Mouse (Mus musculus) lung, embryonic 16.5 days (tissue): ENCODE measurements at regions not wholly inside any gene's neighbourhood (a gene's known extent, or its start where the extent isn't known, plus 50 kb on each side); places are given as distances from the start of the nearest gene placed in this dataset.

Experiments used
- ATAC-seq: fragments of 200-750 bp; cut with Nextera tagmentation; 2 replicates; pipeline ENCODE4 v1.8.0; 2017; ENCODE audit warnings: low read depth, mild to moderate bottlenecking, moderate library complexity
- H3K27ac ChIP-seq: fragments of 300-500 bp; sonication (generic); 2 replicates; pipeline ENCODE4 v1.5.1; 2014; ENCODE audit warnings: mild to moderate bottlenecking, control low read depth, low read length
- H3K27me3 ChIP-seq: fragments of 300-500 bp; sonication (generic); 2 replicates; pipeline ENCODE4 v1.6.1; 2014; ENCODE audit warnings: low read depth, low read length, mixed read lengths; ENCODE audit not compliant: control insufficient read depth, insufficient read depth
- H3K36me3 ChIP-seq: fragments of 300-500 bp; sonication (generic); 2 replicates; pipeline ENCODE4 v1.6.1; 2014; ENCODE audit warnings: low read length; ENCODE audit not compliant: control insufficient read depth, insufficient read depth
- H3K4me1 ChIP-seq: fragments of 300-500 bp; sonication (generic); replicated peaks from 2 replicates; pipeline ENCODE4 v1.6.1; 2014; ENCODE audit warnings: low read length, mixed read lengths; ENCODE audit not compliant: control insufficient read depth, insufficient read depth
- H3K4me2 ChIP-seq: fragments of 300-500 bp; sonication (generic); 2 replicates; pipeline ENCODE4 v1.6.1; 2014; ENCODE audit warnings: low read depth, low read length, control low read depth
- H3K4me3 ChIP-seq: fragments of 300-500 bp; sonication (generic); 2 replicates; pipeline ENCODE4 v1.5.1; 2014; ENCODE audit warnings: mild to moderate bottlenecking, low read length, control low read depth
- H3K9ac ChIP-seq: fragments of 300-500 bp; sonication (generic); 2 replicates; pipeline ENCODE4 v1.6.1; 2014; ENCODE audit warnings: low read length, control low read depth
- H3K9me3 ChIP-seq: fragments of 300-500 bp; sonication (generic); 2 replicates; pipeline ENCODE4 v1.6.1; 2016; ENCODE audit warnings: low read length; ENCODE audit not compliant: control insufficient read depth
- WGBS: fragments of 180-500 bp; shearing (Covaris S2); extraction: QIAGEN DNeasy Blood & Tissue Kit; methylation state at CpG from one replicate; pipeline ENCODE4 v1.1.7; 2014; 5-methylcytosine and 5-hydroxymethylcytosine counted together

GRCm38 (mm10) chr1:40907813-40908212 is 102.4 kb downstream of the Tmem182 start:
- H3K4me1 ChIP-seq, result no peaks in the 10 kb centered on the region
- no peaks in the 10 kb centered on the region for H3K36me3 ChIP-seq
- H3K27me3 ChIP-seq, result no peaks in the 10 kb centered on the region
- H3K9ac ChIP-seq, result no peak overlapping the region
- ATAC-seq, result no peak
- H3K9me3 ChIP-seq, result no peaks in the 10 kb centered on the region
- no peak overlapping the region for H3K27ac ChIP-seq
- no peak overlapping the region for H3K4me3 ChIP-seq
- no peak overlapping the region for H3K4me2 ChIP-seq

DNA sequence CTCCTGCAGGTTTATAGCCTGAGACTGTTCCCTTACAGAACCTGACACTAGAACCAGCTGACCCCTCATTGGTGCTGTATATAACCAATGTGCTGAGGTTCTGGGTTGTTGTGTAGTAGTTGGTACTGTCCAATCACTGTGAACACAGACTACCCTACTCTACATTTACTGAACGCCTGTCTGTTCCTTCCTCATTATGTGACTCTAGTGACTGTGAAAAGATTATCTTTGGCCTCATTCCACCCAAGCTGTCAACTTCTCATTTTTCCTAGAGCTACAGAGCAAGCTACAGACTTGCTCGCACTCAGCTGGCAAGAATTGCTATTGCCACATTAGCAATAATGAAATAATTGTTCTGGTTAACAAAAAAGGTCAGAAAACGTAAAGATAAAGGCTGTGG is 108.2 kb downstream of the Tmem182 start:
- Histone ChIP-seq H3K9me3 (no peaks in the 10 kb centered on the region), H3K9ac (no peak overlapping the region), H3K4me1 (no peaks in the 10 kb centered on the region), H3K4me3 (no peak overlapping the region), H3K27me3 (no peaks in the 10 kb centered on the region), H3K4me2 (no peak overlapping the region), H3K36me3 (no peaks in the 10 kb centered on the region), H3K27ac (no peak overlapping the region)
- ATAC-seq, result no peak
- WGBS, result 36% methylated on average over 3 of the region's 3 CpGs

- Histone ChIP-seq H3K9ac (no peak overlapping the region), H3K4me3 (no peak overlapping the region), H3K27me3 (no peaks in the 10 kb centered on the region), H3K9me3 (no peaks in the 10 kb centered on the region), H3K4me2 (no peak overlapping the region), H3K36me3 (no peaks in the 10 kb centered on the region), H3K4me1 (no peaks in the 10 kb centered on the region), H3K27ac (no peak overlapping the region)
- WGBS, result 88% methylated on average over 3 of the region's 3 CpGs
- no peak for ATAC-seq
These were observed 118.9 kb downstream of the Tmem182 start for GRCm38 (mm10) chr1:40924271-40924670.

- no peak overlapping the region for H3K9ac ChIP-seq
- 67% methylated on average over 7 of the region's 7 CpGs for WGBS
- H3K27me3 ChIP-seq, result no peaks in the 10 kb centered on the region
- no peak overlapping the region for H3K27ac ChIP-seq
- no peaks in the 10 kb centered on the region for H3K36me3 ChIP-seq
- ATAC-seq, result no peak
- no peaks in the 10 kb centered on the region for H3K4me1 ChIP-seq
- H3K9me3 ChIP-seq, result no peaks in the 10 kb centered on the region
- no peak overlapping the region for H3K4me3 ChIP-seq
- no peak overlapping the region for H3K4me2 ChIP-seq
These were observed 119.4 kb downstream of the Tmem182 start for GRCm38 (mm10) chr1:40924780-40925179.

DNA sequence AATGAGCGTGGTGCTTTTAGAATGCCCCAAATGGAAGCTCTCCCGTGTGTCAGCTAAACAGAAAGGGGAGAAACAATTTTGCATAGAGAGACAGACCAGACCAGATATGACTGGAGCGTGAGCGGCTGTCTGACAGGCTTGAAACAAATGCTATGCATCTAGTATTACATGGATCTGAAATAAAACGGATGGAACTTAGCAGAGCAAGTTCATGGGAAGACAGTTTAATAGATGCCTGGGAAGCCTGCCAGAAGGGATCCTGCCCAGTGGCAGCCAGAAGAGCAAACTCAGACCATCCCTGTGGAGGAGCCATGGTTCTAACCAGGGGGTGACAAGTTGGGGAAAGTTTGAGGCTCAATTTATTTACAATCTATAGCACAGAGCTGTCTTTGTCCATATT is 126.0 kb downstream of the Tmem182 start:
- H3K4me1 ChIP-seq, result no peaks in the 10 kb centered on the region
- no peaks in the 10 kb centered on the region for H3K9me3 ChIP-seq
- H3K4me2 ChIP-seq, result no peak overlapping the region
- no peaks in the 10 kb centered on the region for H3K36me3 ChIP-seq
- no peak overlapping the region for H3K27ac ChIP-seq
- WGBS, result 49% methylated on average over 5 of the region's 5 CpGs
- H3K9ac ChIP-seq, result no peak overlapping the region
- no peak for ATAC-seq
- no peaks in the 10 kb centered on the region for H3K27me3 ChIP-seq
- no peak overlapping the region for H3K4me3 ChIP-seq

DNA sequence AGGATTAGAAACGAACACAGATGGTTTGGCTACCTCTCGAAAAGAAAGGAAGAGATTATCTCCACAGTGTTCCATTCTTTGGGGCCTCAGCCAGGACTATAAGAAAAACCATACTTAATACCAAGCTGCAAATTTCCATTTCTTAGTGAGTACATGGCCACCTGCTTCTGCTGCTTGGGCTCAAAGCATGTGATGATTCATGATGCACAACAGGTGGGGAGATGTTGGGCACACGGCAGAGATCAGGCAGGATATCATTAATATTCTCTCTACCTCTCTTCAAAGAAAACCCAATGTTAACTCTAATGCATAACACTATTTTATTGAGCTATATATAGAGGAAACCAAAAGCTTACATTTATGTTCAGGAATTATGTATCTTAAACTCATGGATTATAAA is 131.3 kb downstream of the Tmem182 start:
- Histone ChIP-seq H3K4me2 (no peak overlapping the region), H3K27ac (no peak overlapping the region), H3K36me3 (no peaks in the 10 kb centered on the region), H3K9ac (no peak overlapping the region), H3K4me1 (no peaks in the 10 kb centered on the region), H3K27me3 (no peaks in the 10 kb centered on the region), H3K9me3 (no peaks in the 10 kb centered on the region), H3K4me3 (no peak overlapping the region)
- ATAC-seq, result no peak
- WGBS, result 71% methylated on average over 3 of the region's 3 CpGs

- no peak for ATAC-seq
- Histone ChIP-seq H3K27ac (no peak overlapping the region), H3K9ac (no peak overlapping the region), H3K4me3 (no peak overlapping the region), H3K4me2 (no peak overlapping the region), H3K9me3 (no peaks in the 10 kb centered on the region), H3K4me1 (no peaks in the 10 kb centered on the region), H3K27me3 (no peaks in the 10 kb centered on the region), H3K36me3 (no peaks in the 10 kb centered on the region)
- 90% methylated on average over 14 of the region's 14 CpGs for WGBS
These were observed 137.3 kb downstream of the Tmem182 start for GRCm38 (mm10) chr1:40942751-40943150.

GRCm38 (mm10) chr1:40943165-40943564 is 137.8 kb downstream of the Tmem182 start:
- ATAC-seq, result no peak
- Histone ChIP-seq H3K9ac (no peak overlapping the region), H3K27ac (no peak overlapping the region), H3K4me1 (no peaks in the 10 kb centered on the region), H3K36me3 (no peaks in the 10 kb centered on the region), H3K4me3 (no peak overlapping the region), H3K27me3 (no peaks in the 10 kb centered on the region), H3K4me2 (no peak overlapping the region), H3K9me3 (no peaks in the 10 kb centered on the region)
- 54% methylated on average over 7 of the region's 7 CpGs for WGBS

DNA sequence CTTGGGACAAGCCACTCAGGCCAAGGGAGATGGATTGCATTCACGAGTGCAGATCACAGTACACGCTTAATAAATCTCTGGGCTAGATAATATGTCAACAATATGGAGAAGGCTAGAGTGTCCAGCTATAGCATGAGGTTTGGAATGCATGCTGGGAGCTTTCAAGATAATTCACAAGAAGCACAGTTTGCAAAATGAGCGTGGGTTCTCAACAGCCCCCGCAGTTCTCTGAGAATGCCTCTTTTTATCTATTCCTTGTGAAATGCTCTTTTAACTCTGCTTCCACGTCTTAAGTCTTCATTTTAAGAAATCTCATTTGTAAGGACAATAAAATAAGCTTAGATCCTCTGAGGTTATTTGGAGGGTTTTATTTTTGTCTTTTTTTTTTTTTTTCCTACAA is 145.2 kb downstream of the Tmem182 start:
- Histone ChIP-seq H3K4me1 (no peaks in the 10 kb centered on the region), H3K27me3 (no peaks in the 10 kb centered on the region), H3K27ac (no peak overlapping the region), H3K9me3 (no peaks in the 10 kb centered on the region), H3K4me2 (no peak overlapping the region), H3K36me3 (no peaks in the 10 kb centered on the region), H3K4me3 (no peak overlapping the region), H3K9ac (no peak overlapping the region)
- 54% methylated on average over 5 of the region's 5 CpGs for WGBS
- no peak for ATAC-seq

GRCm38 (mm10) chr1:40954720-40955163 is 149.3 kb downstream of the Tmem182 start:
- H3K27me3 ChIP-seq, result no peaks in the 10 kb centered on the region
- H3K4me3 ChIP-seq, result no peak overlapping the region
- no peaks in the 10 kb centered on the region for H3K4me1 ChIP-seq
- H3K27ac ChIP-seq, result no peak overlapping the region
- ATAC-seq, result no peak
- no peaks in the 10 kb centered on the region for H3K36me3 ChIP-seq
- 76% methylated on average over 14 of the region's 14 CpGs for WGBS
- H3K9me3 ChIP-seq, result no peaks in the 10 kb centered on the region
- no peak overlapping the region for H3K4me2 ChIP-seq
- no peak overlapping the region for H3K9ac ChIP-seq
